Mouse (Mus musculus) forebrain, embryonic 14.5 days (tissue): ENCODE data around the gene Uba3. TPM values are rescaled to one million over a fixed set of nuclear protein-coding genes. Genes with fewer than 3 reads are reported as not detected.

ENCODE experiments used
- ATAC-seq: fragments of 200-750 bp; cut with Nextera tagmentation; 2 replicates; pipeline ENCODE4 v1.8.0; 2017; ENCODE audit warnings: mild to moderate bottlenecking, moderate library complexity
- DNase-seq: peaks from one replicate; pipeline ENCODE4 v3.0.0-alpha.2; 2015; ENCODE audit warnings: low spot score
- H3K27ac ChIP-seq: fragments of 300-500 bp; sonication (generic); 2 replicates; pipeline ENCODE4 v1.5.1; 2014; ENCODE audit warnings: low read depth, mild to moderate bottlenecking, control low read depth, low read length, moderate library complexity
- H3K27me3 ChIP-seq: fragments of 300-500 bp; sonication (generic); replicated peaks from 2 replicates; pipeline ENCODE4 v1.6.1; 2014; ENCODE audit warnings: low read length, control low read depth, mixed read lengths; ENCODE audit not compliant: control insufficient read depth, insufficient read depth
- H3K36me3 ChIP-seq: fragments of 300-500 bp; sonication (generic); 2 replicates; pipeline ENCODE4 v1.6.1; 2014; ENCODE audit warnings: low read length, control low read depth; ENCODE audit not compliant: control insufficient read depth, insufficient read depth
- H3K4me1 ChIP-seq: fragments of 300-500 bp; sonication (generic); 2 replicates; pipeline ENCODE4 v1.6.1; 2014; ENCODE audit warnings: antibody characterized with exemption, low read length, control low read depth; ENCODE audit not compliant: control insufficient read depth, insufficient read depth
- H3K4me2 ChIP-seq: fragments of 300-500 bp; sonication (generic); 2 replicates; pipeline ENCODE4 v1.6.1; 2014; ENCODE audit warnings: mild to moderate bottlenecking, control low read depth, low read length
- H3K4me3 ChIP-seq: fragments of 300-500 bp; sonication (generic); 2 replicates; pipeline ENCODE4 v1.5.1; 2014; ENCODE audit warnings: low read depth, low read length, control low read depth
- H3K9ac ChIP-seq: fragments of 300-500 bp; sonication (generic); 2 replicates; pipeline ENCODE4 v1.6.1; 2014; ENCODE audit warnings: mild to moderate bottlenecking, low read length, control low read depth, moderate library complexity
- H3K9me3 ChIP-seq: fragments of 300-500 bp; sonication (generic); replicated peaks from 2 replicates; pipeline ENCODE4 v1.6.1; 2016; ENCODE audit warnings: low read length, control low read depth, mixed read lengths; ENCODE audit not compliant: control insufficient read depth
- WGBS: fragments of 180-500 bp; shearing (Covaris S2); extraction: QIAGEN DNeasy Blood & Tissue Kit; methylation state at CpG from one replicate; pipeline ENCODE4 v1.1.7; 2014; 5-methylcytosine and 5-hydroxymethylcytosine counted together
- polyA plus RNA-seq: library from polyadenylated mRNA; unstranded; fragments of >200 nt; fragmentation: Nextera tagmentation; extraction: Ambion mirVana; gene quantifications from 2 replicates; pipeline ENCODE4 v1.2.1, GENCODE M21; 2014

Uba3 gene
- polyA plus RNA-seq, 1 experiment from 2014 or later: 96.4 TPM

DNA sequence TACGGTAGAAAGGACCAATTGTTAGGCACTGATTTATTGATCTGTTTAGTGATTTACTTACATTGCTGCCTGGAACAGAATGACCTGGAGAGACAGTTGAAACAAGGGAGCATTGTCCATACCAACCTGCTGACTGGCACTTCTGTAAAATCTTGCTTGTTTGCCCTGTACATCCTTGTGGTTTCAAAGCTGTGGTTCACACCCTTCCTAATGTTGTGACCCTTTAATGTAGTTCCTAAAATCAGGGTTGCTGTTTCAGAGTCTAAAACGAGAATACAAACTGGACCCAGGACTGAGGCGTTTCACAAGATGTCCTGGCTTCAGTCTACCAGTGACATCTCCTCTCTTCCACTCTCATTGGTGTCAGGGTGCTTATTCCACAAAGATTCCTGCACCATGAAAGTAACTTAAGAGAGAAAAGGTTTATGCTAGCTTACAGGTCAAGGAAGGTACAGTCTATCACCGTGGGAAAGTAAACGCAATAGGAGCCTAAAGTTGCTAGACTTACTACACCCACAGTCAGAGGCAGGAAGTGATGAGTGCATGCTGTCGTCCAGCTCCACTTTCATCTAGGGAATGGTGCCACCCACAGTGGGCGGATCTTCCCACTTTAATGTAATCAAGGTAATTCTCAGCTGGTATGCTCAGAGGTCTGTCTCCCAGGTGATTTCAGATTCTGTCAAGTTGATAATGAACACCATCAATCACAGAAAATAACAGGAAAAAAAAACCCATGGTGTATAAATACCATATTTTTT, 29.6 kb upstream of the Uba3 start:
- peaks cover 26% of the 10 kb centered on the region for H3K36me3 ChIP-seq
- ATAC-seq (no peak), DNase-seq (no peak)
- H3K4me2 ChIP-seq: no peak overlapping the region
- no peak overlapping the region for H3K27ac ChIP-seq
- H3K4me1 ChIP-seq: no peaks in the 10 kb centered on the region
- no peaks in the 10 kb centered on the region for H3K9me3 ChIP-seq
- no peak overlapping the region for H3K9ac ChIP-seq
- 94% methylated on average over 7 of the region's 7 CpGs for WGBS
- H3K4me3 ChIP-seq: no peak overlapping the region
- H3K27me3 ChIP-seq: no peaks in the 10 kb centered on the region

DNA sequence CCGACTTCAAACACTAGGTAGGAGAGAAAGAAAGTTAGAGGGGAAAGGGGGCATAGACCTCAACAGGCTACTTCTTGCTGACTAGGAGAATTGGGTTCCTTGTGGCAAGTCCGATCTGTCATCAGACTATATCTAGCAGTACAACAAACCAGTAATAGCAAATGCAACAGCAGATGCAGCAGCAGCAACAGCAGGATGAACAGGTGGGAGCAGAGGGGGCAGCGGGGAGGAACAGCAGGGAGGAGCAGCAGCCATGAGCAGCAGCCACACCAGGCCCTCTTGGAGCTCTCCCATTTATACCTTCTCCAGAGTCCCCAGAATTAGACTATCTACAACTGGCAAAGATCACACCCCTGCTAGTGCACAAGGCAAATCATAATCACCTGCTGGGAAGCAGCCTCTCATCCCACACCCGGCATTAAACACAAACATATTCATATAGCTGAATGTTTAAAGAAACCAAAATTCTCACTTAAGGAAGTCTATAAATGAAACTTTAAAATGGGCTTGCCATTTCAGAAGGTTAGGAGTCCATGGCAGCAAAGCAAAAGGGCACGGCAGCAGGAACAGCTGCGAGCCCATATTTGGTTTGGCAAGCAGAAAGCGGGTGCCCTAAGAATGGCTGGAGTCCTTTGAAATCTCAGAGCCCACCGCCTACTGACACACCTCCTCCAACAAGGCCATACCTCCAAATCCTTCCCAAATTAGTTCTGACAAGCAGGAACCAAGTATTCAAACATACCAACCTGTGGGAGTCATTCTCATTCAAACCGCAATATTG, 21.8 kb upstream of the Uba3 start:
- Histone ChIP-seq H3K27me3 (no peaks in the 10 kb centered on the region), H3K9ac (no peak overlapping the region), H3K27ac (no peak overlapping the region), H3K36me3 (peaks cover 18% of the 10 kb centered on the region), H3K4me3 (no peak overlapping the region), H3K4me2 (no peak overlapping the region), H3K9me3 (no peaks in the 10 kb centered on the region), H3K4me1 (no peaks in the 10 kb centered on the region)
- WGBS: 95% methylated on average over 9 of the region's 9 CpGs
- DNase-seq (no peak), ATAC-seq (no peak)

DNA sequence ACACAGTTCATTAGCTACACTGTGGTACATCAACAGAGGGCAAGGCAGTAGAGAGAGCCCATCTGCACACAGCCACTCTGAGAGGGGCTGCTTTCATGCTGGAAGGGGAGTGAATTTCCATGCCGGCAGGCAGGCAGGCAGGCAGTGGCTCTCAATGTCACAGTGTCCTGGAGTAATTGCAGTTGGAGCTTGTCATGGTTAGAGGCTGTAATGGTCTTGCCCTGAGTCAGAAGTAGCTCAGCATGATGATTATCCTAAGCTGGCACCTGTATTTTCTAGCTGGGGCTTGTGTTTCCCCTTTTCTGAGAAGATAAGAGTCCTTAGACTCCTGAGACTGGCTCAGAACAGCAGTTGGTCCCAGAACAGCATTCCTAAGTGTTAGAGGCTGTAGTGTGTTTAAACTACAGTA, 20.6 kb upstream of the Uba3 start:
- Histone ChIP-seq H3K4me2 (no peak overlapping the region), H3K4me1 (peaks cover 4% of the 10 kb centered on the region; the same call in 1 of the 2 replicates), H3K27ac (no peak overlapping the region), H3K4me3 (no peak overlapping the region), H3K27me3 (no peaks in the 10 kb centered on the region), H3K9ac (no peak overlapping the region), H3K9me3 (no peaks in the 10 kb centered on the region), H3K36me3 (peaks cover 13% of the 10 kb centered on the region)
- 6% methylated on average over 1 of the region's 1 CpGs for WGBS
- no peak for DNase-seq
- ATAC-seq: no peak

DNA sequence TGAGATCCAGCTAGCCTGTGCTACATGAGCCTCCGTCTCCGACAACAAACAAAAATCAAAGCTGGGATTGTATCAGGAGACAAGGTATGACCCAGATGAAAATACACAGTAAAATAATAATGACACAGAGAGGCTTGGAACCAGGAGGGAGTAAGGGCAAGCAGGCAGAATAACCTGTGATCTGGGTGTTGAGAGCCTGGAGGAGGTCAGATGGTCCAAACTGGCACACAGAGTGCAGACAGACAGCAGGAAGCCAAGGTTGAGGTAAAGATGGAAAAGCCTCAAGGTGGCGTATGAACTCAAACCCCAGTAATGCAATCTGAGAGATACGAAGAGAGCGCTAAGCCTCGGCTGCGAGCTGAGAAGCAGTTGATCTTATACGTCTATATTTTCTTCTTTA, 19.1 kb upstream of the Uba3 start:
- no peak overlapping the region for H3K27ac ChIP-seq
- H3K4me2 ChIP-seq: no peak overlapping the region
- H3K9me3 ChIP-seq: no peaks in the 10 kb centered on the region
- ATAC-seq (no peak), DNase-seq (no peak)
- no peak overlapping the region for H3K9ac ChIP-seq
- WGBS: 96% methylated on average over 8 of the region's 8 CpGs
- peaks cover 3% of the 10 kb centered on the region; the same call in 1 of the 2 replicates for H3K36me3 ChIP-seq
- H3K4me3 ChIP-seq: no peak overlapping the region
- H3K27me3 ChIP-seq: no peaks in the 10 kb centered on the region
- H3K4me1 ChIP-seq: peaks cover 4% of the 10 kb centered on the region; the same call in 1 of the 2 replicates

DNA sequence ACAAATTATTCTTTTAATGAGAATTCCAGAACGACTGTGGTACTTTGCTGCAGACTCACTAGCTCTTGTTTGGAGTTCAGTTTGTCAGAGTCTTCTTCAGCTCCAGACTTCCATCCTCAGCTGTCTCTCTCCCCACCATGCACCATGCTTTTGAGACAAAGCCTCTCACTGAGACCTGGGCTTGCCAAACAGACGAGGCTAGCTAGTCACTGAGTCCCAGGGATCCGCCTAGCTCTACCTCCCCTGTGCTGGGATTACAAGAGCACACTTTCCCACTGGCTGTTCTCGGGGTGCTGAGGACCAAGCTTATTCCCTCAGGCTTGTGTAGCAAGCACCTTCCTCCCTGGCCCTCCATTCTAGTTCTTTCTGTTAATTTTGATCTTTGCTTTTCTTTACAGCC, 18.1 kb upstream of the Uba3 start:
- no peak for ATAC-seq
- no peak overlapping the region for H3K4me2 ChIP-seq
- no peak overlapping the region for H3K9ac ChIP-seq
- peaks cover 4% of the 10 kb centered on the region; the same call in 1 of the 2 replicates for H3K4me1 ChIP-seq
- no peak for DNase-seq
- H3K36me3 ChIP-seq: no peaks in the 10 kb centered on the region
- no peak overlapping the region for H3K4me3 ChIP-seq
- 67% methylated on average over 4 of the region's 4 CpGs for WGBS
- H3K9me3 ChIP-seq: no peaks in the 10 kb centered on the region
- H3K27me3 ChIP-seq: no peaks in the 10 kb centered on the region
- no peak overlapping the region for H3K27ac ChIP-seq

DNA sequence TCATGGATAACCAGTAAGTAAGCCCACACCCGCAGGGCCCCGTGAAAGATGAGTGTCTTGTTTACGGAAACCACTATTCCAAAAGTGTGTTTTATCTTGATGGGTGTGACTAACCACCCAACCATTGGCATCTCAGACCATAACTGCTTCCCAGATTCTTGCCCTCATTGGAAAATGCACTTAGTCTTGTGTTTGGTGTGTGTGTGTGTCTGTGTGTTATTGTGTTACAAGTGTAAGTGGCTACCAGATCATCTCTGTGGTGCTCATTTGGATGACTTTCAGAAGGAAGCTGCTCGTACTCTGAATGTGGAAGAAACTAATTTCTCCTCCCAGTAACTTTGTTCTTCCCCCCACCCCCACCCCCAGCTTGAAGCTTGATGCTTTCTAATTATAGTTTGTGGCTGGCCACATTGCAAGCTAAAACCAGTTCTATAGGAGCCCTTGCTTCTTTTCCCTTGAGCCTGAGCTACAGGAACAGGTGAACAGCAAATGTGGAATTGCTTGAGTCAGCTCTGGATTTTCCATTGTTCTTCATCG, 17.6 kb upstream of the Uba3 start:
- Histone ChIP-seq H3K4me2 (no peak overlapping the region), H3K4me3 (no peak overlapping the region), H3K4me1 (peaks cover 4% of the 10 kb centered on the region; the same call in 1 of the 2 replicates), H3K9ac (no peak overlapping the region), H3K36me3 (no peaks in the 10 kb centered on the region), H3K27me3 (no peaks in the 10 kb centered on the region), H3K27ac (no peak overlapping the region), H3K9me3 (no peaks in the 10 kb centered on the region)
- ATAC-seq (no peak), DNase-seq (no peak)
- 71% methylated on average over 5 of the region's 5 CpGs for WGBS

DNA sequence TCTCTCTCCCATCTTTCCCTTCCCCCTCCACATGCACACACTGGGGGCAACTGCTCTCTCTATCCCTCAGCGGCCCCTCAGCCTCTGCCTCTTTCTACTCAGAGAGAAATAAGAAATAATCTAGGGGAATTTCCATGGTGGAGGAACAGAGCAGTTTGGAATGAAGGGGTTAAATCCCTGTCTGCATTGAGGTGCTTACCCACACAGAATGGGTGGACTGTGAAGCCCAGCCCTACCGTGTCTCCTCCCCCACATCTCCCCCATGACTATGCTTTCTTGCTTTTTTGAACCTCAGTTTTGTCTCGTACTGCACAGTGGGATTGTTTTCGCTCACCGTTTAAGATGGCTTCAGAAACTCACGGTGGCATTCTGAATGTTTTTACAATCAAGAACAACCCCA, 16.9 kb upstream of the Uba3 start:
- no peak for ATAC-seq
- H3K4me1 ChIP-seq: peaks cover 4% of the 10 kb centered on the region; the same call in 1 of the 2 replicates
- H3K9ac ChIP-seq: no peak overlapping the region
- no peaks in the 10 kb centered on the region for H3K27me3 ChIP-seq
- H3K9me3 ChIP-seq: no peaks in the 10 kb centered on the region
- no peak overlapping the region for H3K27ac ChIP-seq
- no peak overlapping the region for H3K4me3 ChIP-seq
- DNase-seq: no peak
- no peak overlapping the region for H3K4me2 ChIP-seq
- H3K36me3 ChIP-seq: no peaks in the 10 kb centered on the region
- WGBS: 39% methylated on average over 6 of the region's 6 CpGs

DNA sequence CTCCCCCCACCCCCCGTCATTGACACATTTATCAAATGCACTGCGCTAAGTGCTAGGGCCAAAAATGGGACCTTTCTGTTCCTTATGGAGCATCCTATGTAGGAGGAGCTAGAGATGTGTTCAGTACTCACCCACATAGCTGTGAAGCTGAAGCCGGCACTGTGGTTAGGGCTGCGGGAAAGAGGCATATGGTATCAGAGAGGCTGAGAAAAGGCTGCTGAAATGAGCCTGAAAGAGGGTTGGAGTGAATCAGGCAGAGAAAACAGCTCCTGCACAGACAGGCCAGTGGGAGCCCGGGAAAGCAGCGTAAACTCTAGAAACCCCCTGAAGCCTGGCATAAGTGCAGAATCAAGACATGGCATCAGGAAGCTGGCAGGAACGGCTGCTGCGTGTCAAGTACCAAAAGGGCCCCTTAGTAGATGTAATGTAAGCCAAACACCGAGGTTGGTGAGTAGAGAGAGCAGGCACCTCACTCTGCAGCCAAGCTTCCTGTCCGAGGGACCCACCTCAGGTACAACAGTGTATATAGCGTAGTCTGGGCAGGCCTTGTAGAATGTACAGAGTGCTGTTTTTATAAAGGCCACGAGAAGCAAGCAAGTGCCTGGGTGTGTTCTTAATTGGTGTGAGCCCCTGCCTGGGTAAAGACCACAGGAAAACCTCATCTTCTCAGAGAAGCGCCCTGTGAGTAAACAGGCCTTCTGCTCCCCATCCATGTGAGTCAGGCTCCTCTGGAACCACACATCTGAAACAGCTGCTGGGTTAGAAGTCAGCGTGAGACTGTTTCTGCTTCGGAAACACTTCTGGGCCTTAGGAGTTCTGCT, 16.0 kb upstream of the Uba3 start:
- H3K27me3 ChIP-seq: no peaks in the 10 kb centered on the region
- H3K4me2 ChIP-seq: no peak overlapping the region
- no peaks in the 10 kb centered on the region for H3K36me3 ChIP-seq
- WGBS: 60% methylated on average over 15 of the region's 15 CpGs
- H3K27ac ChIP-seq: peak overlapping the region; percentile 60; the same call in 1 of the 2 replicates
- H3K4me3 ChIP-seq: no peak overlapping the region
- H3K9me3 ChIP-seq: no peaks in the 10 kb centered on the region
- no peak overlapping the region for H3K9ac ChIP-seq
- peaks cover 4% of the 10 kb centered on the region; the same call in 1 of the 2 replicates for H3K4me1 ChIP-seq
- peak; percentile 48 for DNase-seq
- peak; percentile 67; the same call in 1 of the 2 replicates for ATAC-seq
